ENCODE assay signal across 20 mouse cellular contexts in genomic region chr10:20666655-20667054, GRCm38 (mm10). TPM values are rescaled to one million over a fixed set of nuclear protein-coding genes. Genes with fewer than 3 reads are reported as not detected.
DNase-seq lines count a peak whose midpoint lies in the region; ATAC-seq and TF ChIP-seq lines count a peak whose summit lies in the region.
"Had no signal": no experiment of that assay in that cellular context is flagged by ENCODE, and none has a peak within 500 bp of the region (broad histone marks: within the 10 kb centered on the region; RNA-seq: fewer than 3 reads in every experiment).

No protein-coding gene starts in this region.

- peak; percentile 75 for ATAC-seq in intestine, embryonic 15.5 days
- ATAC-seq: forebrain, embryonic 15.5 days had no signal

- H3K36me3 ChIP-seq in intestine, embryonic 15.5 days = no peaks in the 10 kb centered on the region
- H3K36me3 ChIP-seq in macrophage (ENCODE audit: inconsistent target) = peaks cover 13% of the 10 kb centered on the region; the same call in 1 of the 2 replicates
- H3K36me3 ChIP-seq in forebrain, embryonic 10.5 days (replicated peaks) = no peaks in the 10 kb centered on the region
- H3K36me3 ChIP-seq: embryonic facial prominence, embryonic 10.5 days; forebrain, embryonic 15.5 days; heart, embryonic 15.5 days; hindbrain, embryonic 15.5 days had no signal

- no peaks in the 10 kb centered on the region for H3K9me3 ChIP-seq in intestine, embryonic 15.5 days
- H3K9me3 ChIP-seq in forebrain, embryonic 10.5 days = no peaks in the 10 kb centered on the region; the same call in 1 of the 2 replicates
- H3K9me3 ChIP-seq: embryonic facial prominence, embryonic 10.5 days; forebrain, embryonic 15.5 days; heart, embryonic 15.5 days; hindbrain, embryonic 15.5 days had no signal

- no peak for TF ChIP-seq CTCF in bone marrow macrophage, adult 2 months (IDR thresholded peaks at IDR 0.05; ENCODE audit: low read depth, low read length)

- intact Hi-C loops in heart, postnatal 14 days (cut with DNase I) = no loop called here

- H3K27ac ChIP-seq in bone marrow macrophage, adult 2 months (ENCODE audit: insufficient read depth, low read depth, low read length) = peak overlapping the region; percentile 57
- H3K27ac ChIP-seq in intestine, embryonic 15.5 days = no peak overlapping the region
- H3K27ac ChIP-seq in macrophage = 0 out of 2 replicates have a peak overlapping the region, but pooled peaks have one; percentile 21
- H3K27ac ChIP-seq in forebrain, embryonic 10.5 days = no peak overlapping the region
- H3K27ac ChIP-seq: embryonic facial prominence, embryonic 10.5 days; forebrain, embryonic 15.5 days; heart, adult 2 months; heart, embryonic 15.5 days; hindbrain, embryonic 15.5 days had no signal

- peak overlapping the region; percentile 18; the same call in 1 of the 2 replicates for H3K4me3 ChIP-seq in bone marrow macrophage, adult 2 months (ENCODE audit: insufficient read depth, low read length)
- H3K4me3 ChIP-seq in intestine, embryonic 15.5 days (replicated peaks) = no peak overlapping the region
- H3K4me3 ChIP-seq in macrophage (ENCODE audit: inconsistent target) = no peak overlapping the region
- no peak overlapping the region for H3K4me3 ChIP-seq in forebrain, embryonic 10.5 days
- H3K4me3 ChIP-seq: embryonic facial prominence, embryonic 10.5 days; forebrain, embryonic 15.5 days; heart, adult 2 months; heart, embryonic 15.5 days; hindbrain, embryonic 15.5 days had no signal

- no peak overlapping the region for H3K4me2 ChIP-seq in intestine, embryonic 15.5 days (replicated peaks)
- H3K4me2 ChIP-seq: forebrain, embryonic 15.5 days; heart, embryonic 11.5 days; heart, embryonic 15.5 days; hindbrain, embryonic 15.5 days had no signal

- H3K4me1 ChIP-seq in bone marrow macrophage, adult 2 months (ENCODE audit: control insufficient read depth, insufficient read depth, low read length) = peaks cover 16% of the 10 kb centered on the region
- 0 out of 2 replicates have a peak, but pooled peaks cover 3% of the 10 kb centered on the region for H3K4me1 ChIP-seq in intestine, embryonic 15.5 days (replicated peaks)
- H3K4me1 ChIP-seq in forebrain, embryonic 10.5 days = peaks cover 20% of the 10 kb centered on the region
- H3K4me1 ChIP-seq: forebrain, embryonic 15.5 days had no signal

- H3K9ac ChIP-seq in intestine, embryonic 15.5 days = no peak overlapping the region
- H3K9ac ChIP-seq: forebrain, embryonic 15.5 days; heart, embryonic 15.5 days; hindbrain, embryonic 15.5 days had no signal

- WGBS in intestine, embryonic 15.5 days = 36% methylated on average over 2 of the region's 2 CpGs
- WGBS in macrophage (ENCODE audit: missing documents) = 3% methylated on average over 2 of the region's 2 CpGs
- 70% methylated on average over 2 of the region's 2 CpGs for WGBS in forebrain, embryonic 10.5 days

- TF ChIP-seq POLR2A in bone marrow macrophage, adult 2 months (IDR thresholded peaks at IDR 0.05; ENCODE audit: borderline replicate concordance, low read depth, low read length) = no peak

- peaks cover 22% of the 10 kb centered on the region; the same call in 1 of the 2 replicates for H3K79me2 ChIP-seq in macrophage (ENCODE audit: inconsistent target)

- no peaks in the 10 kb centered on the region for H3K27me3 ChIP-seq in intestine, embryonic 15.5 days (replicated peaks)
- H3K27me3 ChIP-seq in forebrain, embryonic 10.5 days (ENCODE audit: poor library complexity, severe bottlenecking) = no peaks in the 10 kb centered on the region
- H3K27me3 ChIP-seq: forebrain, embryonic 15.5 days; heart, embryonic 15.5 days; hindbrain, embryonic 15.5 days had no signal

- no peak for DNase-seq in forebrain, embryonic 10.5 days (ENCODE audit: extremely low spot score, low spot score)
- DNase-seq in layer of hippocampus, postnatal 14 days (ENCODE audit: low spot score in 2 of 2) = no peak
- DNase-seq in lung, postnatal 4 days = no peak
- DNase-seq in heart, postnatal 14 days = no peak
- DNase-seq: adrenal gland, postnatal 10 days; cerebellum, adult 18-20 months; cerebellum, adult 9-11 months; cerebellum, postnatal 36 days; gastrocnemius, postnatal 10 days; heart, adult 2 months; heart, postnatal 36 days had no signal

RNA-seq across cellular contexts. Expression of gene Pde7b, which starts 58.2 kb away (rescaled TPM):
- 12.9 and 14.4 TPM in 2 replicates for polyA plus RNA-seq in bone marrow macrophage, adult 2 months (2012; ENCODE audit: insufficient read depth, insufficient read length, missing spikeins)
- 2.9 and 3.2 TPM in 2 replicates for polyA plus RNA-seq in intestine, embryonic 15.5 days (2015; fragmentation: Nextera tagmentation; extraction: Ambion mirVana)
- total RNA-seq in macrophage (2018; cell fraction: chromatin; rRNA removed) = 100 to 1,000 TPM; 106 to 713 (median 456) TPM
- total RNA-seq in macrophage (2018; cell fraction: cytosol; rRNA removed) = 100 to 1,000 TPM in 6 of 26 experiments, 10 to 100 TPM in 20; 64.3 to 138 (median 81.4) TPM
- total RNA-seq in macrophage (2018; cell fraction: nucleus; rRNA removed) = 100 to 1,000 TPM; 172 to 441 (median 313) TPM
- 26.0 to 42.9 TPM (median 37.2 TPM) in 3 replicates for polyA plus RNA-seq in macrophage (2018)
- polyA plus RNA-seq in forebrain, embryonic 10.5 days (2016; fragmentation: Nextera tagmentation; extraction: Ambion mirVana) = 0.89 and 1.2 TPM in 2 replicates
- 10 to 100 TPM; 14.0 to 18.0 TPM for total RNA-seq in layer of hippocampus, postnatal 14 days (2021)
- total RNA-seq in heart, postnatal 14 days (2021) = 10 to 100 TPM; 65.2 to 67.0 TPM
- total RNA-seq: MEL had no signal

Comparison
In these comparisons a context has a peak if more than half of its experiments do, and no peak if none do; other contexts are left out.
1. H3K27ac ChIP-seq: peak in bone marrow macrophage, adult 2 months (single experiment) and macrophage (single experiment); none in intestine, embryonic 15.5 days (single experiment) and forebrain, embryonic 10.5 days (single experiment).